Mouse (Mus musculus) CH12.LX (cell line): ENCODE results near the gene Fam221b. TPM values are rescaled to one million over a fixed set of nuclear protein-coding genes. Genes with fewer than 3 reads are reported as not detected.

Source experiments
- DNase-seq: peaks from one replicate; pipeline ENCODE4 v3.0.0-alpha.2; 2013; ENCODE audit errors: extremely low read depth
- H3K27ac ChIP-seq: 2 replicates; pipeline ENCODE4 v1.5.1; 2012; ENCODE audit warnings: low read depth, mild to moderate bottlenecking, control low read depth, moderate library complexity; ENCODE audit not compliant: insufficient read depth
- H3K27me3 ChIP-seq: replicated peaks from 2 replicates; pipeline ENCODE3; 2012; ENCODE audit warnings: inconsistent platforms
- H3K36me3 ChIP-seq, 2 experiments: replicated peaks in 1 of 2; 2 replicates each; pipeline versions ENCODE3 to v1.6.1; 2012; ENCODE audit warnings: inconsistent platforms in 1 of 2, low read length in 1 of 2, mild to moderate bottlenecking in 1 of 2, mixed read lengths in 1 of 2, moderate library complexity in 1 of 2; ENCODE audit not compliant: control insufficient read depth in 1 of 2, insufficient read depth in 1 of 2
- H3K4me1 ChIP-seq, 2 experiments: 2 replicates each; pipeline ENCODE4 v1.6.1; 2012; ENCODE audit warnings: inconsistent platforms in 1 of 2, moderate library complexity in 1 of 2; ENCODE audit not compliant: insufficient read depth in 2 of 2, control insufficient read depth in 1 of 2
- H3K4me2 ChIP-seq: 2 replicates; pipeline ENCODE4 v1.6.1; 2012; ENCODE audit warnings: low read depth, mild to moderate bottlenecking, control low read depth; ENCODE audit not compliant: poor library complexity, insufficient read depth, severe bottlenecking
- H3K4me3 ChIP-seq, 3 experiments: fragments of 150-350 bp in 1 of 3; sonication (generic) in 1 of 3; replicated peaks in 1 of 3; 2 replicates each; pipeline versions ENCODE3 to v1.5.1; 2011 to 2012; ENCODE audit warnings: low read depth in 2 of 3, low read length in 2 of 3, mild to moderate bottlenecking in 2 of 3, moderate library complexity in 2 of 3, control low read depth in 1 of 3, improper control_type of control experiment in 1 of 3, inconsistent platforms in 1 of 3, mixed read lengths in 1 of 3; ENCODE audit not compliant: poor library complexity in 1 of 3
- H3K79me2 ChIP-seq: replicated peaks from 2 replicates; pipeline ENCODE4 v1.6.1; 2012; ENCODE audit warnings: mild to moderate bottlenecking, moderate library complexity; ENCODE audit not compliant: control insufficient read depth, poor library complexity, insufficient read depth, severe bottlenecking; ENCODE audit errors: extremely low read depth
- H3K9ac ChIP-seq: 2 replicates; pipeline ENCODE4 v1.6.1; 2012; ENCODE audit warnings: low read depth, mild to moderate bottlenecking, control low read depth, moderate library complexity; ENCODE audit not compliant: insufficient read depth
- H3K9me3 ChIP-seq: replicated peaks from 2 replicates; pipeline ENCODE3; 2012; ENCODE audit warnings: low read length, inconsistent platforms, mixed read lengths
- CHD1 ChIP-seq: IDR thresholded peaks from 2 replicates; pipeline ENCODE4 v1.6.1; 2012; ENCODE audit warnings: low read depth, low read length, improper control_type of control experiment, inconsistent platforms
- CHD2 ChIP-seq: IDR thresholded peaks from 2 replicates; pipeline ENCODE4 v1.6.1; 2011; ENCODE audit warnings: low read length, improper control_type of control experiment
- ELF1 ChIP-seq: IDR thresholded peaks from 2 replicates; pipeline ENCODE4 v1.6.1; 2014; ENCODE audit warnings: low read depth, mild to moderate bottlenecking, inconsistent platforms, low read length, improper control_type of control experiment
- EP300 ChIP-seq: IDR thresholded peaks from 2 replicates; pipeline ENCODE4 v1.6.1; 2011; ENCODE audit warnings: low read length, improper control_type of control experiment
- GABPA ChIP-seq: IDR thresholded peaks from 2 replicates; pipeline ENCODE4 v1.6.1; 2012; ENCODE audit warnings: low read depth, low read length, improper control_type of control experiment, inconsistent platforms; ENCODE audit not compliant: insufficient replicate concordance
- HCFC1 ChIP-seq: IDR thresholded peaks from 2 replicates; pipeline ENCODE4 v1.6.1; 2012; ENCODE audit warnings: low read depth, mild to moderate bottlenecking, inconsistent platforms, low read length, improper control_type of control experiment
- IRF4 ChIP-seq: IDR thresholded peaks from 2 replicates; pipeline ENCODE4 v1.6.1; 2014; ENCODE audit warnings: low read depth, mild to moderate bottlenecking, inconsistent platforms, low read length, improper control_type of control experiment
- JUND ChIP-seq: conservative IDR thresholded peaks from 2 replicates; pipeline ENCODE4 v1.6.1; 2011; ENCODE audit warnings: low read depth, low read length, improper control_type of control experiment
- KAT2A ChIP-seq: IDR thresholded peaks from 2 replicates; pipeline ENCODE4 v1.6.1; 2012; ENCODE audit warnings: low read length, improper control_type of control experiment, inconsistent platforms; ENCODE audit not compliant: insufficient replicate concordance
- MAFK ChIP-seq: IDR thresholded peaks from 2 replicates; pipeline ENCODE4 v1.6.1; 2011; ENCODE audit warnings: low read length, improper control_type of control experiment; ENCODE audit not compliant: insufficient replicate concordance
- MAX ChIP-seq: IDR thresholded peaks from 2 replicates; pipeline ENCODE4 v1.6.1; 2011; ENCODE audit warnings: low read length, improper control_type of control experiment
- MEF2A ChIP-seq: IDR thresholded peaks from 2 replicates; pipeline ENCODE4 v1.6.1; 2014; ENCODE audit warnings: low read depth, mild to moderate bottlenecking, inconsistent platforms, low read length, improper control_type of control experiment, borderline replicate concordance
- NELFE ChIP-seq: IDR thresholded peaks from 2 replicates; pipeline ENCODE4 v1.6.1; 2011; ENCODE audit warnings: low read depth, low read length, improper control_type of control experiment
- PAX5 ChIP-seq: IDR thresholded peaks from 2 replicates; pipeline ENCODE4 v1.6.1; 2012; ENCODE audit warnings: low read length, inconsistent platforms, mixed read lengths
- POLR2AphosphoS2 ChIP-seq: IDR thresholded peaks from 2 replicates; pipeline ENCODE4 v1.6.1; 2011; ENCODE audit warnings: low read depth, low read length, improper control_type of control experiment
- RAD21 ChIP-seq: IDR thresholded peaks from 2 replicates; pipeline ENCODE4 v1.6.1; 2011; ENCODE audit warnings: low read depth, mild to moderate bottlenecking, low read length, improper control_type of control experiment, moderate library complexity
- TCF12 ChIP-seq: IDR thresholded peaks from 2 replicates; pipeline ENCODE4 v1.6.1; 2014; ENCODE audit warnings: low read depth, mild to moderate bottlenecking, inconsistent platforms, low read length, improper control_type of control experiment
- USF1 ChIP-seq: IDR thresholded peaks from 2 replicates; pipeline ENCODE4 v1.6.1; 2014; ENCODE audit warnings: low read depth, mild to moderate bottlenecking, inconsistent platforms, low read length, improper control_type of control experiment
- USF2 ChIP-seq: conservative IDR thresholded peaks from 2 replicates; pipeline ENCODE4 v1.6.1; 2011; ENCODE audit warnings: low read depth, low read length, improper control_type of control experiment
- ZKSCAN1 ChIP-seq: IDR thresholded peaks from 2 replicates; pipeline ENCODE4 v1.6.1; 2012; ENCODE audit warnings: low read depth, inconsistent platforms, low read length, improper control_type of control experiment, borderline replicate concordance
- dilution Hi-C: fragments of 300-500 bp; cut with MboI; formaldehyde crosslinking; loops from 2 replicates; pipeline ENCODE4 v1.14.3; 2020; ENCODE audit warnings: low sequenced_read_pairs; ENCODE audit not compliant: extremely low pct_unique_long_range_greater_than_20kb, extremely low pct_ligation_motif_present
- in situ Hi-C: fragments of 300-500 bp; cut with MboI; formaldehyde crosslinking; loops from 3 replicates; pipeline ENCODE4 v1.14.3; 2019; ENCODE audit warnings: low sequenced_read_pairs, low pct_ligation_motif_present, low pct_unique_long_range_greater_than_20kb, mixed read lengths
- polyA plus RNA-seq: library from polyadenylated mRNA; unstranded; fragments of >175 nt; gene quantifications from 2 replicates; pipeline ENCODE4 v1.2.1, GENCODE M21; 2012; ENCODE audit warnings: low read depth; ENCODE audit not compliant: insufficient read length
- total RNA-seq, 2 experiments: library from RNA; depleted of rRNA; stranded (reverse); fragments of 300-350 nt in 1 of 2; fragments of >200 nt in 1 of 2; gene quantifications; 2 replicates each; pipeline ENCODE4 v1.2.3; 2012 to 2014

The Fam221b gene
- total and polyA plus RNA-seq, 3 experiments: 0.07 to 6.3 TPM; not detected in 1

GRCm38 (mm10) chr4:43674974-43675373 is 6.0 kb upstream of the Fam221b start:
- Histone ChIP-seq H3K4me2 (no peak overlapping the region), H3K79me2 (no peaks in the 10 kb centered on the region), H3K27me3 (peaks cover 94% of the 10 kb centered on the region), H3K4me3 (no peak overlapping the region), H3K36me3 (no peaks in the 10 kb centered on the region), H3K9ac (no peak overlapping the region), H3K27ac (no peak overlapping the region), H3K9me3 (no peaks in the 10 kb centered on the region), H3K4me1 (no peaks in the 10 kb centered on the region)
- no peak for DNase-seq
- TF ChIP-seq IRF4 (no peak), ZKSCAN1 (no peak), CHD1 (no peak), USF2 (no peak), CHD2 (no peak), TCF12 (no peak), USF1 (no peak), MAX (no peak), EP300 (no peak), PAX5 (no peak), POLR2AphosphoS2 (no peak), KAT2A (no peak), GABPA (no peak), NELFE (no peak), MEF2A (no peak), HCFC1 (no peak), ELF1 (no peak), RAD21 (no peak)
- in situ Hi-C loops: no loop called here
- dilution Hi-C loops: no loop called here

GRCm38 (mm10) chr4:43673703-43674102 is 4.8 kb upstream of the Fam221b start:
- no peak overlapping the region for H3K4me3 ChIP-seq
- no peaks in the 10 kb centered on the region for H3K36me3 ChIP-seq
- H3K4me2 ChIP-seq: no peak overlapping the region
- no peaks in the 10 kb centered on the region for H3K79me2 ChIP-seq
- in situ Hi-C loops: no loop called here
- no peak overlapping the region for H3K27ac ChIP-seq
- peaks cover 90% of the 10 kb centered on the region for H3K27me3 ChIP-seq
- TF ChIP-seq PAX5: no peak
- no peak for TF ChIP-seq MAFK
- TF ChIP-seq ELF1: no peak
- TF ChIP-seq CHD1: no peak
- no peak for TF ChIP-seq NELFE
- TF ChIP-seq MEF2A: no peak
- no peak for TF ChIP-seq MAX
- no peak for TF ChIP-seq RAD21
- TF ChIP-seq JUND: no peak
- TF ChIP-seq, all 38 proteins: peak for 0
- Histone ChIP-seq H3K9ac (no peak overlapping the region), H3K4me1 (peaks cover 0 to 7% of the 10 kb centered on the region in 2 experiments; a peak in 3 of 4 replicates), H3K9me3 (no peaks in the 10 kb centered on the region)
- DNase-seq: no peak
- dilution Hi-C loops: no loop called here
